Mouse (Mus musculus) midbrain, embryonic 14.5 days (tissue): ENCODE results near the gene Fbxl13. TPM values are rescaled to one million over a fixed set of nuclear protein-coding genes. Genes with fewer than 3 reads are reported as not detected.

ENCODE experiments used
- ATAC-seq: fragments of 200-750 bp; cut with Nextera tagmentation; 2 replicates; pipeline ENCODE4 v1.8.0; 2017; ENCODE audit warnings: moderate number of reproducible peaks, moderate library complexity; ENCODE audit not compliant: low FRiP score, low TSS enrichment
- DNase-seq: peaks from one replicate; pipeline ENCODE4 v3.0.0-alpha.2; 2015
- H3K27ac ChIP-seq: fragments of 300-500 bp; sonication (generic); replicated peaks from 2 replicates; pipeline ENCODE4 v1.5.1; 2014; ENCODE audit warnings: mild to moderate bottlenecking, low read depth, low read length, moderate library complexity
- H3K27me3 ChIP-seq: fragments of 300-500 bp; sonication (generic); 2 replicates; pipeline ENCODE4 v1.6.1; 2014; ENCODE audit warnings: low read length, control low read depth, mixed read lengths; ENCODE audit not compliant: control insufficient read depth, insufficient read depth
- H3K36me3 ChIP-seq: fragments of 300-500 bp; sonication (generic); 2 replicates; pipeline ENCODE4 v1.6.1; 2014; ENCODE audit warnings: low read length, control low read depth; ENCODE audit not compliant: control insufficient read depth, insufficient read depth
- H3K4me1 ChIP-seq: fragments of 300-500 bp; sonication (generic); 2 replicates; pipeline ENCODE4 v1.6.1; 2014; ENCODE audit warnings: mild to moderate bottlenecking, antibody characterized with exemption, low read length, control low read depth; ENCODE audit not compliant: control insufficient read depth, insufficient read depth
- H3K4me2 ChIP-seq: fragments of 300-500 bp; sonication (generic); 2 replicates; pipeline ENCODE4 v1.6.1; 2014; ENCODE audit warnings: mild to moderate bottlenecking, low read length, moderate library complexity
- H3K4me3 ChIP-seq: fragments of 300-500 bp; sonication (generic); replicated peaks from 2 replicates; pipeline ENCODE4 v1.5.1; 2014; ENCODE audit warnings: low read depth, low read length
- H3K9ac ChIP-seq: fragments of 300-500 bp; sonication (generic); replicated peaks from 2 replicates; pipeline ENCODE4 v1.6.1; 2014; ENCODE audit warnings: mild to moderate bottlenecking, low read length, moderate library complexity
- H3K9me3 ChIP-seq: fragments of 300-500 bp; sonication (generic); 2 replicates; pipeline ENCODE4 v1.6.1; 2016; ENCODE audit warnings: low read length, control low read depth, mixed read lengths; ENCODE audit not compliant: control insufficient read depth
- WGBS: fragments of 180-500 bp; shearing (Covaris S2); extraction: QIAGEN DNeasy Blood & Tissue Kit; methylation state at CpG from one replicate; pipeline ENCODE4 v1.1.7; 2014; 5-methylcytosine and 5-hydroxymethylcytosine counted together
- polyA plus RNA-seq: library from polyadenylated mRNA; unstranded; fragments of >200 nt; fragmentation: Nextera tagmentation; extraction: Ambion mirVana; gene quantifications from 2 replicates; pipeline ENCODE4 v1.2.1, GENCODE M21; 2014

The Fbxl13 gene
- polyA plus RNA-seq, 1 experiment from 2014 or later, result 0.09 TPM

- Histone ChIP-seq H3K27me3 (no peaks in the 10 kb centered on the region), H3K4me1 (no peaks in the 10 kb centered on the region), H3K4me2 (no peak overlapping the region), H3K9ac (no peak overlapping the region), H3K27ac (no peak overlapping the region), H3K4me3 (no peak overlapping the region), H3K36me3 (peaks cover 9% of the 10 kb centered on the region; the same call in 1 of the 2 replicates), H3K9me3 (no peaks in the 10 kb centered on the region)
- ATAC-seq (no peak), DNase-seq (no peak)
- WGBS, result 84% methylated on average over 4 of the region's 4 CpGs
Observed at GRCm38 (mm10) chr5:21680029-21680428, 34.6 kb upstream of the Fbxl13 start.

DNA sequence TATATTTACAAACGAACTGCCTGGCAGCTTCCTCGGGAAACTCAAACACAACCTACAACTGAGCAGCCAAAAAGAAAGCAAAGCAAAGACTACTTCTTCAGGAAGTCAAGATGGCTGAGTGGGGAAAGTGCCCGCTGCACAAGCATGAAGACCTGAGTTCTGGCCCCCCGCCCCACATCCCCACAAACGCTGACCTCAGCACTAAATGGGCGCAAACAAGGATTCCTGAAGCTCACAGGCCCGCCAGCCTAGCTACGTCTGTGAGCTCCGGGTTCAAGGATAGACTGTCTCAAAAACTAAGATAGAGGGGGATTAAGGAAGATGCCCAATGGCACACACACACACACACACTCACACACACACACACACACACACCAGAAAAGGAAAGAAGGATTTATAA is 32.9 kb upstream of the Fbxl13 start:
- 96% methylated on average over 9 of the region's 9 CpGs for WGBS
- Histone ChIP-seq H3K9me3 (no peaks in the 10 kb centered on the region), H3K9ac (no peak overlapping the region), H3K4me3 (no peak overlapping the region), H3K27ac (no peak overlapping the region), H3K4me2 (no peak overlapping the region), H3K36me3 (peaks cover 12% of the 10 kb centered on the region; the same call in 1 of the 2 replicates), H3K27me3 (no peaks in the 10 kb centered on the region), H3K4me1 (no peaks in the 10 kb centered on the region)
- ATAC-seq, result no peak
- DNase-seq, result no peak

- WGBS, result 97% methylated on average over 6 of the region's 6 CpGs
- H3K4me2 ChIP-seq, result no peak overlapping the region
- peaks cover 12% of the 10 kb centered on the region; the same call in 1 of the 2 replicates for H3K36me3 ChIP-seq
- no peaks in the 10 kb centered on the region for H3K4me1 ChIP-seq
- DNase-seq, result no peak
- ATAC-seq, result no peak
- no peak overlapping the region for H3K9ac ChIP-seq
- no peaks in the 10 kb centered on the region for H3K27me3 ChIP-seq
- H3K4me3 ChIP-seq, result no peak overlapping the region
- H3K27ac ChIP-seq, result no peak overlapping the region
- no peaks in the 10 kb centered on the region for H3K9me3 ChIP-seq
Observed at GRCm38 (mm10) chr5:21677939-21678338, 32.5 kb upstream of the Fbxl13 start.

DNA sequence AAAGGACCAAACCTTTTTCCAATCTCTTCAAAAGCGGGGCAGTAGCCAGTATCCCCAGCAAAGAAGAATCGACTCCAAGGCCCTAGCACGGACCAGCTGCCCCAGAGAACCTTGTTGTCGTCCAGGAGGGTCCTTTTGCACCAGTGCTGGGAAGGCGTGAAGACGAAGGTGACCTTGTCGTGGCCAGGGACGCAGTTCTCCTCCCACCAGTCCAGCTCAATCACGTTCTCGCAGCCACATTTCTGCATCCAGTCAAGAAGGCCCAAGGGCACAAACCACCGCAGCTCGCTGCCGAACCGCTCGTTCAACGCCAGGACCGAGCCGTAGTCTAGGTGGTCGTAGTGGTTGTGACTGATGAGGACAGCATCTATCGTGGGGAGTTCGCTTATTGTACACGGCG is 30.1 kb upstream of the Fbxl13 start:
- ATAC-seq, result no peak
- Histone ChIP-seq H3K4me2 (no peak overlapping the region), H3K36me3 (peaks cover 12% of the 10 kb centered on the region; the same call in 1 of the 2 replicates), H3K9ac (no peak overlapping the region), H3K4me1 (no peaks in the 10 kb centered on the region), H3K4me3 (no peak overlapping the region), H3K27me3 (no peaks in the 10 kb centered on the region), H3K27ac (no peak overlapping the region), H3K9me3 (no peaks in the 10 kb centered on the region)
- 97% methylated on average over 23 of the region's 23 CpGs for WGBS
- DNase-seq, result no peak

DNA sequence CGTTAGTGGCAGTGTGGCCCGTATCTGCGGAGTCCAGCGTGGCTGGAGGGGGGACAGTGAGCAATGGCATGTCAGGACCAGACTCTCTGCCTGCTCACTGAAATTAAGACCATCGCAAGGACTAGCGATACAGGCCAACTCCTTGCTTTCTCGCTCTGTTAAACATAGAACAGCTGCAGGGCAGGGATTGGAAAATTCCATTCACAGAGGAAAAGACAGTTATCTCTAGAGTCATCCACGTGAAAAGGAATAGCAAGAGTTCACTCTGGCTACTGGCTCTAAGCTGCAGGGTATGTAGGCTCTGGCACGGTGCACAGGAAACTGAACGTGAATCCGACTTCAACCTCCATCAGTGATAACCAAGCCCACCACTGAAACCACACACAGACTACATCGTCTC is 29.6 kb upstream of the Fbxl13 start:
- Histone ChIP-seq H3K27me3 (no peaks in the 10 kb centered on the region), H3K4me3 (no peak overlapping the region), H3K27ac (no peak overlapping the region), H3K36me3 (peaks cover 12% of the 10 kb centered on the region; the same call in 1 of the 2 replicates), H3K9ac (no peak overlapping the region), H3K4me2 (no peak overlapping the region), H3K9me3 (no peaks in the 10 kb centered on the region), H3K4me1 (no peaks in the 10 kb centered on the region)
- no peak for DNase-seq
- WGBS, result 85% methylated on average over 12 of the region's 12 CpGs
- ATAC-seq, result no peak

- WGBS, result 85% methylated on average over 9 of the region's 9 CpGs
- H3K9me3 ChIP-seq, result no peaks in the 10 kb centered on the region
- no peaks in the 10 kb centered on the region for H3K4me1 ChIP-seq
- H3K4me2 ChIP-seq, result no peak overlapping the region
- ATAC-seq (no peak), DNase-seq (no peak)
- no peak overlapping the region for H3K27ac ChIP-seq
- H3K27me3 ChIP-seq, result no peaks in the 10 kb centered on the region
- no peak overlapping the region for H3K4me3 ChIP-seq
- no peak overlapping the region for H3K9ac ChIP-seq
- H3K36me3 ChIP-seq, result peaks cover 12% of the 10 kb centered on the region; the same call in 1 of the 2 replicates
Observed at GRCm38 (mm10) chr5:21673742-21674141, 28.3 kb upstream of the Fbxl13 start.

DNA sequence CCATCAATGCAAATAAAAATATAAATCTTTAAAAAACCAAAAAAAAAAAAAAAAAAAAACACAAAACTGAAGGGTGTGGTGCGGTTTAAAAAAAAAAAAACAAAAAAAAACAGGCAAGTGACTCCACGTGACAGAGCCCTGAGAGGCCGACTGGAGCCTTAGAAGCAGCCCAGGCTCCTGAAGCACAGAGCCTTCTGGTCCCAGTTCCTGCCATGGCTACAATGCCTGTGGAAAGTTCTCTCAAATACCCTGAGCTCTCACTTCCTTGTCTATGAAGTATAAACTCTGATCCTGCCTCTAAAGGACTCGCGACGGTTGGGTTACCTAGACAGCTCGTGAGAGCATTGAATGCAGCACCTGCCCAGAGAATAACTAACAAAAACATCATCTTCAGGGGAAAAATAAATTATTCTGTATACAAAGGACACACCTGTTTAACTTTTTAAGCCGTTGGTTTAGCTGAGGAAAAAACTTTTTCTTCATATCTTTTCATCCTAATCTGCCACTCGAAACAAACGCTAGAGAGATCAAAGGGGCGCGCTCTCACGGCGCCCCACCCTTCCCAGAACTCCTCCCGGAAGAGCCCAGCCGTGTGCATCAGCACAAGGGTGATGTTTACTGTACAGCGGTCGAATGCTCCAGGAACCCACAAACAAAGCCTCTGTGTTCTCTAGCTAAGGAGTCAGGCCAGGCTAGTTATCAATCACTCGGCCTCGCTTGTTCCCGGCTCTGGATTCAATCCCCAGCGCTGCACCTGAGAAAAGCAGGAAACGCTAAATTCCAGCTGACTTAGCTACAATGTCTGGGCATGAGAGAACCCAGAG is 27.6 kb upstream of the Fbxl13 start:
- DNase-seq (peak; percentile 20), ATAC-seq (no peak)
- Histone ChIP-seq H3K4me3 (no peak overlapping the region), H3K27ac (no peak overlapping the region), H3K27me3 (no peaks in the 10 kb centered on the region), H3K9ac (no peak overlapping the region), H3K36me3 (peaks cover 12% of the 10 kb centered on the region; the same call in 1 of the 2 replicates), H3K4me1 (no peaks in the 10 kb centered on the region), H3K4me2 (no peak overlapping the region), H3K9me3 (no peaks in the 10 kb centered on the region)
- 65% methylated on average over 23 of the region's 23 CpGs for WGBS

DNA sequence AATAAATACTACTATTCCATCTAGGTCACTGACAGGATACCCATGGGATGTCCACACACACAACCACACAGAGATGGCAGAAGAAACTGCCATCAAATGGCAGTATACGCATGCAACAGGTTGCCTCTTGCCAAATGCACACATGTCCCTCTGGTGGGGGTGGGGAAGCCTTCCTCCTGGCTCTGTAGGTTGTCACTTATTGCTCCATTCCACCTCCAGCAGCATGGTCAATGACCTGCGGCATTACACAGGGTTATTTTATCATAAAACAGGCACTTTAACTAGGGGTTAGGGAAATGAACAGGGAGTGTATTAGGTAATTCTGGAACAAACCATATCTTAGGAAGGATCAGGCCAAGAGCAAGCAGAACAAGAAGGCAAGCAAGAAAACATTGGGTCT is 23.9 kb upstream of the Fbxl13 start:
- Histone ChIP-seq H3K27ac (no peak overlapping the region), H3K4me1 (no peaks in the 10 kb centered on the region), H3K9ac (no peak overlapping the region), H3K9me3 (no peaks in the 10 kb centered on the region), H3K4me3 (no peak overlapping the region), H3K4me2 (no peak overlapping the region), H3K36me3 (0 out of 2 replicates have a peak, but pooled peaks cover 9% of the 10 kb centered on the region), H3K27me3 (no peaks in the 10 kb centered on the region)
- DNase-seq, result no peak
- no peak for ATAC-seq
- 87% methylated on average over 2 of the region's 2 CpGs for WGBS
